Mouse (Mus musculus) liver, adult 2 months (tissue): Measurements from ENCODE around the gene Acp5.
A peak's percentile ranks its signal among the peaks of the same experiment; 100 is the strongest.

Experiments used
- CTCF ChIP-seq: fragments of 200-500 bp; IDR thresholded peaks from 2 replicates; pipeline ENCODE4 v1.5.1; 2011; ENCODE audit warnings: low read depth, low read length, control low read depth
- POLR2A ChIP-seq: fragments of 200-500 bp; IDR thresholded peaks from 2 replicates; pipeline ENCODE4 v1.6.1; 2011; ENCODE audit warnings: low read length, control low read depth; ENCODE audit not compliant: insufficient read depth; ENCODE audit errors: extremely low read depth

- TF ChIP-seq CTCF (no peak), POLR2A (0 out of 2 replicates have a peak, but pooled peaks have one; percentile 46)
Observed at GRCm38 (mm10) chr9:22116740-22117426, 18.6 kb downstream of the Acp5 start, which contains the start of gene Elof1.
